Mouse (Mus musculus) heart, adult 2 months (tissue): ENCODE measurements around the gene Nup54. TPM values are rescaled to one million over a fixed set of nuclear protein-coding genes. Genes with fewer than 3 reads are reported as not detected.

ENCODE experiments used
- DNase-seq, 2 experiments: peaks; one replicate each; pipeline ENCODE4 v3.0.0; 2021
- H3K27ac ChIP-seq: fragments of 200-600 bp; 2 replicates; pipeline ENCODE4 v1.8.1; 2022
- H3K27me3 ChIP-seq: fragments of 200-500 bp; 2 replicates; pipeline ENCODE4 v1.6.1; 2012; ENCODE audit warnings: mild to moderate bottlenecking, low read length, inconsistent platforms, mixed read lengths; ENCODE audit not compliant: control insufficient read depth, insufficient read depth
- H3K36me3 ChIP-seq: fragments of 200-500 bp; 2 replicates; pipeline ENCODE4 v1.6.1; 2012; ENCODE audit warnings: low read length, inconsistent platforms; ENCODE audit not compliant: control insufficient read depth, insufficient read depth
- H3K4me1 ChIP-seq: fragments of 200-500 bp; 2 replicates; pipeline ENCODE4 v1.6.1; 2011; ENCODE audit warnings: low read length; ENCODE audit not compliant: control insufficient read depth, insufficient read depth
- H3K4me3 ChIP-seq: fragments of 200-600 bp; 2 replicates; pipeline ENCODE4 v1.8.1; 2022
- H3K79me2 ChIP-seq: fragments of 200-500 bp; replicated peaks from 2 replicates; pipeline ENCODE4 v1.6.1; 2012; ENCODE audit warnings: mild to moderate bottlenecking, inconsistent platforms, low read length, moderate library complexity, mixed read lengths; ENCODE audit not compliant: control insufficient read depth, insufficient read depth
- H3K9ac ChIP-seq: fragments of 200-500 bp; 2 replicates; pipeline ENCODE4 v1.6.1; 2012; ENCODE audit warnings: low read depth, mild to moderate bottlenecking, control low read depth, inconsistent platforms, low read length, mixed read lengths
- CTCF ChIP-seq: fragments of 200-600 bp; IDR thresholded peaks from 2 replicates; pipeline ENCODE4 v1.8.1; 2022; ENCODE audit warnings: antibody characterized with exemption, mild to moderate bottlenecking, moderate library complexity
- EP300 ChIP-seq: fragments of 200-500 bp; IDR thresholded peaks from 2 replicates; pipeline ENCODE4 v1.6.1; 2011; ENCODE audit warnings: low read depth, low read length, control low read depth; ENCODE audit not compliant: insufficient read depth
- POLR2A ChIP-seq: fragments of 200-500 bp; IDR thresholded peaks from 2 replicates; pipeline ENCODE4 v1.6.1; 2011; ENCODE audit warnings: mild to moderate bottlenecking, low read depth, low read length, control low read depth; ENCODE audit not compliant: insufficient read depth
- WGBS: fragments of 180-500 bp; shearing (Covaris S2); methylation state at CpG from one replicate; pipeline ENCODE4 v1.1.7; 2018; 5-methylcytosine and 5-hydroxymethylcytosine counted together
- intact Hi-C: fragments of 180-260 bp; cut with DNase I; formaldehyde crosslinking; loops from one replicate; pipeline ENCODE4 v1.15.1; 2025
- microRNA-seq, 2 experiments: library from miRNA; unstranded; fragments of <30 nt; microRNA quantifications; one replicate each; pipeline ENCODE4 v1.2.0; 2021
- polyA plus RNA-seq: library from polyadenylated mRNA; depleted of rRNA; stranded (reverse); fragments of >200 nt; gene quantifications from 2 replicates; pipeline ENCODE4 v1.2.3, GENCODE M21; 2012; rRNA removed
- total RNA-seq, 2 experiments: library from RNA; stranded (reverse); gene quantifications; 2 replicates each; pipeline ENCODE4 v1.2.3; 2021

Gene Nup54
- total and polyA plus RNA-seq, 3 experiments: 11.1 to 20.9 (median 14.5) TPM

- no peak for TF ChIP-seq EP300
- TF ChIP-seq CTCF: no peak
- no peak for TF ChIP-seq POLR2A
- no peak overlapping the region for H3K4me3 ChIP-seq
- no peak overlapping the region for H3K27ac ChIP-seq
- H3K4me1 ChIP-seq: peaks cover 4% of the 10 kb centered on the region
- H3K9ac ChIP-seq: no peak overlapping the region
- no peaks in the 10 kb centered on the region for H3K36me3 ChIP-seq
- no peaks in the 10 kb centered on the region for H3K27me3 ChIP-seq
- intact Hi-C loops: no loop called here
- WGBS: 80% methylated on average over 6 of the region's 6 CpGs
- peak in 1 of 2 experiments; percentile 6 for DNase-seq
- no peaks in the 10 kb centered on the region for H3K79me2 ChIP-seq
These were observed 68.5 kb downstream of the Nup54 start for GRCm38 (mm10) chr5:92366565-92366964.

Small RNA genes within 50 kb of the gene (microRNA-seq; reads per million reads assigned to microRNA genes)
- gene Mir6415: 0 reads per million in 2 experiments

Other genes starting within 250 kb of the Nup54 start
- gene U90926, start 219.8 kb downstream of the Nup54 start, total RNA-seq: not detected
- not detected in 2 replicates for gene U90926, start 219.8 kb downstream of the Nup54 start, polyA plus RNA-seq
- not detected for gene Ppef2, start 178.9 kb downstream of the Nup54 start, total RNA-seq
- gene Ppef2, start 178.9 kb downstream of the Nup54 start, polyA plus RNA-seq: 0.44 and 0.74 TPM in 2 replicates
- gene Naaa, start 157.0 kb downstream of the Nup54 start, total RNA-seq: 10 to 100 TPM; 14.2 to 16.1 TPM
- 16.8 and 20.4 TPM in 2 replicates for gene Naaa, start 157.0 kb downstream of the Nup54 start, polyA plus RNA-seq
- gene Sdad1, start 124.7 kb downstream of the Nup54 start, total RNA-seq: 10 to 100 TPM; 10.9 TPM
- 6.1 and 7.0 TPM in 2 replicates for gene Sdad1, start 124.7 kb downstream of the Nup54 start, polyA plus RNA-seq
- 1 to 10 TPM; 2.8 to 3.0 TPM for gene Cxcl9, start 107.1 kb downstream of the Nup54 start, total RNA-seq
- gene Cxcl9, start 107.1 kb downstream of the Nup54 start, polyA plus RNA-seq: 12.2 and 21.0 TPM in 2 replicates
- 100 to 1,000 TPM; 622 to 797 TPM for gene Art3, start 103.4 kb downstream of the Nup54 start, total RNA-seq
- gene Art3, start 103.4 kb downstream of the Nup54 start, polyA plus RNA-seq: 268 and 420 TPM in 2 replicates
- under 1 TPM in 1 of 2 experiments, not detected in 1; 0.34 TPM for gene Cxcl10, start 86.3 kb downstream of the Nup54 start, total RNA-seq
- gene Cxcl10, start 86.3 kb downstream of the Nup54 start, polyA plus RNA-seq: 1.0 and 3.6 TPM in 2 replicates
- gene Scarb2, start 71.6 kb upstream of the Nup54 start, total RNA-seq: 10 to 100 TPM; 76.7 to 85.9 TPM
- 38.5 and 74.6 TPM in 2 replicates for gene Scarb2, start 71.6 kb upstream of the Nup54 start, polyA plus RNA-seq
- gene Fam47e, start 119.8 kb upstream of the Nup54 start, total RNA-seq: not detected
- 0.23 TPM in 1 of 2 replicates, not detected in the other for gene Fam47e, start 119.8 kb upstream of the Nup54 start, polyA plus RNA-seq
- 1 to 10 TPM; 1.2 to 2.5 TPM for gene Stbd1, start 167.8 kb upstream of the Nup54 start, total RNA-seq
- 5.2 and 6.5 TPM in 2 replicates for gene Stbd1, start 167.8 kb upstream of the Nup54 start, polyA plus RNA-seq
- under 1 TPM in 1 of 2 experiments, not detected in 1; 0.09 TPM for gene Ccdc158, start 240.1 kb upstream of the Nup54 start, total RNA-seq
- gene Ccdc158, start 240.1 kb upstream of the Nup54 start, polyA plus RNA-seq: 0.18 TPM in 1 of 2 replicates, not detected in the other
- gene Shroom3, start 248.2 kb upstream of the Nup54 start, total RNA-seq: 10 to 100 TPM; 32.8 to 38.5 TPM
- gene Shroom3, start 248.2 kb upstream of the Nup54 start, polyA plus RNA-seq: 31.4 and 32.8 TPM in 2 replicates